Mouse (Mus musculus) intestine, embryonic 14.5 days (tissue): ENCODE results near the gene Meltf. TPM values are rescaled to one million over a fixed set of nuclear protein-coding genes. Genes with fewer than 3 reads are reported as not detected.

Source experiments
- ATAC-seq: fragments of 200-750 bp; cut with Nextera tagmentation; replicated peaks from 2 replicates; pipeline ENCODE4 v1.8.0; 2017; ENCODE audit warnings: low read depth, moderate number of reproducible peaks, moderate TSS enrichment, moderate library complexity; ENCODE audit not compliant: low FRiP score, low TSS enrichment
- DNase-seq: peaks from one replicate; pipeline ENCODE4 v3.0.0-alpha.2; 2018; ENCODE audit warnings: low spot score
- H3K27ac ChIP-seq: fragments of 300-500 bp; sonication (generic); 2 replicates; pipeline ENCODE4 v1.5.1; 2014; ENCODE audit warnings: low read depth, mild to moderate bottlenecking, control low read depth
- H3K27me3 ChIP-seq: fragments of 300-500 bp; sonication (generic); replicated peaks from 2 replicates; pipeline ENCODE4 v1.6.1; 2014; ENCODE audit warnings: low read length, control low read depth; ENCODE audit not compliant: control insufficient read depth, insufficient read depth
- H3K36me3 ChIP-seq: fragments of 300-500 bp; sonication (generic); 2 replicates; pipeline ENCODE4 v1.6.1; 2014; ENCODE audit warnings: low read length, control low read depth; ENCODE audit not compliant: control insufficient read depth, insufficient read depth
- H3K4me1 ChIP-seq: fragments of 300-500 bp; sonication (generic); replicated peaks from 2 replicates; pipeline ENCODE4 v1.6.1; 2014; ENCODE audit warnings: low read length, control low read depth, mixed read lengths; ENCODE audit not compliant: control insufficient read depth, insufficient read depth
- H3K4me2 ChIP-seq: fragments of 300-500 bp; sonication (generic); 2 replicates; pipeline ENCODE4 v1.6.1; 2014; ENCODE audit warnings: low read length
- H3K4me3 ChIP-seq: fragments of 300-500 bp; sonication (generic); 2 replicates; pipeline ENCODE4 v1.5.1; 2014; ENCODE audit warnings: low read depth, low read length, control low read depth, mixed read lengths
- H3K9ac ChIP-seq: fragments of 300-500 bp; sonication (generic); 2 replicates; pipeline ENCODE4 v1.6.1; 2014; ENCODE audit warnings: mild to moderate bottlenecking, low read length
- H3K9me3 ChIP-seq: fragments of 300-500 bp; sonication (generic); 2 replicates; pipeline ENCODE4 v1.6.1; 2016; ENCODE audit warnings: low read length, control low read depth; ENCODE audit not compliant: control insufficient read depth
- WGBS: fragments of 180-500 bp; shearing (Covaris S2); extraction: QIAGEN DNeasy Blood & Tissue Kit; methylation state at CpG from one replicate; pipeline ENCODE4 v1.1.7; 2014; 5-methylcytosine and 5-hydroxymethylcytosine counted together
- polyA plus RNA-seq: library from polyadenylated mRNA; unstranded; fragments of >200 nt; fragmentation: Nextera tagmentation; extraction: Ambion mirVana; gene quantifications from 2 replicates; pipeline ENCODE4 v1.2.1, GENCODE M21; 2014

The Meltf gene
- polyA plus RNA-seq, 1 experiment from 2014 or later: 0.16 TPM

DNA sequence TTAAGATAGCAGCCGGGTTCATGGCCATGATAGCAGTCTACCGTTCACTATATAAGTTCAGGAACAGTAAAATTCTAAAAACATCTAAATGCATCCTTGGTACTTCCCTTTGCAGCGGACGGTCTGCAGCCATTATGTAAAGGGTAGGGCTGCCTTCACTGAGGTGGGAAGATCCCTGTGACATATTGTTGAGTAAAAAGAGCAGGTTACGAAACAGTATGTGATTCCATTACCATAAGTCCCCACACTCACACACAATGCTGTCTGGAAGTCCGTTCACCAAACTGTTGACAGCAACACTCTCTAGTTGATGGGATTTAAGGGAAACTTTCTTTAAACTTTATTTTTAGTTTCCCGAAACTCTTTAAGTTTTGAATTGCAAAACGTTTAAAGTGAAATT, 24.6 kb downstream of the Meltf start:
- ATAC-seq (no peak), DNase-seq (no peak)
- Histone ChIP-seq H3K36me3 (no peaks in the 10 kb centered on the region), H3K27ac (no peak overlapping the region), H3K4me1 (peaks cover 6% of the 10 kb centered on the region), H3K27me3 (no peaks in the 10 kb centered on the region), H3K4me3 (no peak overlapping the region), H3K9me3 (0 out of 2 replicates have a peak, but pooled peaks cover 3% of the 10 kb centered on the region), H3K9ac (no peak overlapping the region), H3K4me2 (no peak overlapping the region)
- WGBS: 85% methylated on average over 8 of the region's 8 CpGs

GRCm38 (mm10) chr16:31905331-31905730, 26.7 kb downstream of the Meltf start:
- peaks cover 6% of the 10 kb centered on the region for H3K4me1 ChIP-seq
- DNase-seq (no peak), ATAC-seq (no peak)
- no peak overlapping the region for H3K4me3 ChIP-seq
- H3K4me2 ChIP-seq: no peak overlapping the region
- no peaks in the 10 kb centered on the region for H3K36me3 ChIP-seq
- no peaks in the 10 kb centered on the region for H3K27me3 ChIP-seq
- no peaks in the 10 kb centered on the region for H3K9me3 ChIP-seq
- no peak overlapping the region for H3K9ac ChIP-seq
- H3K27ac ChIP-seq: no peak overlapping the region
- 74% methylated on average over 4 of the region's 4 CpGs for WGBS

- H3K27ac ChIP-seq: no peak overlapping the region
- DNase-seq (no peak), ATAC-seq (no peak)
- no peaks in the 10 kb centered on the region for H3K27me3 ChIP-seq
- peak overlapping the region; percentile 46 for H3K4me2 ChIP-seq
- peaks cover 6% of the 10 kb centered on the region for H3K4me1 ChIP-seq
- H3K4me3 ChIP-seq: no peak overlapping the region
- 26% methylated on average over 20 of the region's 20 CpGs for WGBS
- no peak overlapping the region for H3K9ac ChIP-seq
- H3K36me3 ChIP-seq: no peaks in the 10 kb centered on the region
- no peaks in the 10 kb centered on the region for H3K9me3 ChIP-seq
Observed at GRCm38 (mm10) chr16:31905891-31906825, 27.5 kb downstream of the Meltf start.

GRCm38 (mm10) chr16:31906896-31907295, 28.3 kb downstream of the Meltf start:
- 6% methylated on average over 9 of the region's 9 CpGs for WGBS
- Histone ChIP-seq H3K4me1 (peaks cover 6% of the 10 kb centered on the region), H3K9ac (no peak overlapping the region), H3K4me2 (peak overlapping the region; percentile 46), H3K4me3 (no peak overlapping the region), H3K36me3 (no peaks in the 10 kb centered on the region), H3K27ac (no peak overlapping the region), H3K27me3 (no peaks in the 10 kb centered on the region), H3K9me3 (no peaks in the 10 kb centered on the region)
- DNase-seq (no peak), ATAC-seq (0 out of 2 replicates have a peak, but pooled peaks have one; percentile 36)

GRCm38 (mm10) chr16:31908959-31909358, 30.3 kb downstream of the Meltf start:
- Histone ChIP-seq H3K4me2 (no peak overlapping the region), H3K27me3 (no peaks in the 10 kb centered on the region), H3K4me1 (peaks cover 6% of the 10 kb centered on the region), H3K9ac (no peak overlapping the region), H3K9me3 (no peaks in the 10 kb centered on the region), H3K36me3 (no peaks in the 10 kb centered on the region), H3K4me3 (no peak overlapping the region), H3K27ac (no peak overlapping the region)
- ATAC-seq: no peak
- 60% methylated on average over 11 of the region's 11 CpGs for WGBS
- no peak for DNase-seq

GRCm38 (mm10) chr16:31910281-31910847, 31.8 kb downstream of the Meltf start:
- no peak overlapping the region for H3K4me3 ChIP-seq
- H3K4me2 ChIP-seq: no peak overlapping the region
- DNase-seq: no peak
- H3K36me3 ChIP-seq: no peaks in the 10 kb centered on the region
- no peak overlapping the region for H3K9ac ChIP-seq
- no peak for ATAC-seq
- H3K27ac ChIP-seq: no peak overlapping the region
- peaks cover 6% of the 10 kb centered on the region for H3K4me1 ChIP-seq
- H3K9me3 ChIP-seq: no peaks in the 10 kb centered on the region
- H3K27me3 ChIP-seq: no peaks in the 10 kb centered on the region
- 60% methylated on average over 10 of the region's 10 CpGs for WGBS

GRCm38 (mm10) chr16:31917776-31918175, 39.2 kb downstream of the Meltf start:
- H3K4me1 ChIP-seq: no peaks in the 10 kb centered on the region
- H3K27me3 ChIP-seq: no peaks in the 10 kb centered on the region
- WGBS: 61% methylated on average over 11 of the region's 11 CpGs
- H3K9me3 ChIP-seq: no peaks in the 10 kb centered on the region
- no peak overlapping the region for H3K4me3 ChIP-seq
- H3K9ac ChIP-seq: no peak overlapping the region
- H3K27ac ChIP-seq: no peak overlapping the region
- DNase-seq (no peak), ATAC-seq (peak; percentile 51; the same call in 1 of the 2 replicates)
- H3K36me3 ChIP-seq: no peaks in the 10 kb centered on the region
- H3K4me2 ChIP-seq: peak overlapping the region; percentile 42

GRCm38 (mm10) chr16:31918248-31918724, 39.7 kb downstream of the Meltf start:
- ATAC-seq: peak; percentile 34; the same call in 1 of the 2 replicates
- DNase-seq: peak; percentile 91

More at GRCm38 (mm10) chr16:31918248-31918724, 39.7 kb downstream of the Meltf start:
- Histone ChIP-seq H3K27me3 (no peaks in the 10 kb centered on the region), H3K4me2 (peak overlapping the region; percentile 42), H3K9ac (peak overlapping the region; percentile 36; the same call in 1 of the 2 replicates), H3K4me3 (no peak overlapping the region), H3K9me3 (no peaks in the 10 kb centered on the region), H3K27ac (no peak overlapping the region), H3K4me1 (no peaks in the 10 kb centered on the region), H3K36me3 (no peaks in the 10 kb centered on the region)
- 3% methylated on average over 14 of the region's 14 CpGs for WGBS
